ENCODE assay signal across 8 mouse cellular contexts in the genomic region with DNA sequence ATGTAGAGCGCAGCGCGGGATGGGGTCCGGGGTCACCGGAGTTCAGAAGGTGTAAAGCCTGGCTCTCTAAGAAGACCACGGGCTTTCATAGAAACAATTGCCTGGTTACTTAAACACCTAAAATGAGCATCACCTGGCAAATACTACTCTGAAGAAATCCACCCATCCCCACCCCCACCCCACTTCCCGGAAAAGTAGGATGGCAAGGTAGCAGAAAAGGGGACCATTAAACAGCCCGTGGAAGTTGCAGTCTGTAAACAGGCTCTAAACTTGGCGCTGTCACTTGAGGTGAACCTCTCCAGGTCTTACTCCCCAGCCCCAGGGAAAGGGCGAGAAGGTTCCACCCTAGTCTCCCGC. TPM values are rescaled to one million over a fixed set of nuclear protein-coding genes. Genes with fewer than 3 reads are reported as not detected.
DNase-seq lines count a peak whose midpoint lies in the region; ATAC-seq and TF ChIP-seq lines count a peak whose summit lies in the region.

No protein-coding gene starts in this region.

- no peak for DNase-seq in heart, adult 9 months (ENCODE audit: low spot score in 2 of 2)
- peak; percentile 27 for DNase-seq in ES-E14 (ENCODE audit: low read depth, low spot score)
- DNase-seq in hindbrain, embryonic 10.5 days (ENCODE audit: low spot score) = no peak
- no peak for DNase-seq in midbrain, embryonic 10.5 days (ENCODE audit: low spot score)
- DNase-seq in layer of hippocampus, postnatal 10 days (ENCODE audit: low spot score in 2 of 2) = no peak
- DNase-seq in left cerebral cortex, adult 11 months (ENCODE audit: low spot score) = no peak
- no peak for DNase-seq in spleen, postnatal 36 days (ENCODE audit: low spot score in 2 of 2)

- no peak overlapping the region for H3K27ac ChIP-seq in heart, embryonic 11.5 days (ENCODE audit: low read depth, low read length)
- no peak overlapping the region for H3K27ac ChIP-seq in ES-E14 (ENCODE audit: insufficient read depth, low read depth, low read length, poor library complexity, severe bottlenecking)
- peak overlapping the region; percentile 91 for H3K27ac ChIP-seq in hindbrain, embryonic 10.5 days
- peak overlapping the region; percentile 94 for H3K27ac ChIP-seq in midbrain, embryonic 10.5 days (replicated peaks)

- in situ Hi-C loops in ES-E14 (cut with MboI; ENCODE audit: low sequenced_read_pairs in 2 of 2, unreplicated experiment in 2 of 2) = loop anchor here (10.0 kb wide), 1 partner anchor 1216 kb away; a partner anchor contains a TSS

- peaks cover 8% of the 10 kb centered on the region; the same call in 1 of the 2 replicates for H3K4me1 ChIP-seq in heart, embryonic 11.5 days (ENCODE audit: control insufficient read depth, insufficient read depth, low read length)
- H3K4me1 ChIP-seq in ES-E14 (ENCODE audit: control insufficient read depth in 2 of 2, insufficient read depth in 2 of 2, low read length in 2 of 2, poor library complexity in 1 of 2) = peaks cover 0 to 2% of the 10 kb centered on the region in 2 experiments; a peak in 1 of 4 replicates
- H3K4me1 ChIP-seq in hindbrain, embryonic 10.5 days (replicated peaks) = peaks cover 34% of the 10 kb centered on the region
- H3K4me1 ChIP-seq in midbrain, embryonic 10.5 days = peaks cover 39% of the 10 kb centered on the region

- peak overlapping the region; percentile 61; the same call in 1 of the 2 replicates for H3K9ac ChIP-seq in heart, embryonic 11.5 days (ENCODE audit: low read depth, low read length)
- H3K9ac ChIP-seq in ES-E14 (ENCODE audit: insufficient read depth, low read depth, low read length, poor library complexity, severe bottlenecking) = no peak overlapping the region

- no peak for ATAC-seq in heart, embryonic 11.5 days (replicated peaks; ENCODE audit: insufficient number of reproducible peaks, low FRiP score, low TSS enrichment)

- H3K36me3 ChIP-seq in heart, embryonic 11.5 days (ENCODE audit: control insufficient read depth, insufficient read depth, low read length) = no peaks in the 10 kb centered on the region
- H3K36me3 ChIP-seq in ES-E14 (ENCODE audit: control insufficient read depth, insufficient read depth, low read length, poor library complexity, severe bottlenecking) = no peaks in the 10 kb centered on the region
- H3K36me3 ChIP-seq in hindbrain, embryonic 10.5 days = no peaks in the 10 kb centered on the region
- no peaks in the 10 kb centered on the region for H3K36me3 ChIP-seq in midbrain, embryonic 10.5 days

- peak overlapping the region; percentile 70 for H3K4me3 ChIP-seq in heart, embryonic 11.5 days (ENCODE audit: low read depth, low read length)
- peak overlapping the region; percentile 75 to 77 for H3K4me3 ChIP-seq in ES-E14 (ENCODE audit: insufficient read depth in 1 of 2, low read depth in 1 of 2, low read length in 2 of 2, poor library complexity in 1 of 2, severe bottlenecking in 1 of 2)
- peak overlapping the region; percentile 73 for H3K4me3 ChIP-seq in hindbrain, embryonic 10.5 days
- peak overlapping the region; percentile 80 for H3K4me3 ChIP-seq in midbrain, embryonic 10.5 days

- H3K9me3 ChIP-seq in heart, embryonic 11.5 days (replicated peaks; ENCODE audit: control insufficient read depth, low read length) = no peaks in the 10 kb centered on the region
- no peaks in the 10 kb centered on the region for H3K9me3 ChIP-seq in ES-E14 (ENCODE audit: control insufficient read depth, insufficient read depth, low read depth, low read length)
- no peaks in the 10 kb centered on the region for H3K9me3 ChIP-seq in hindbrain, embryonic 10.5 days
- H3K9me3 ChIP-seq in midbrain, embryonic 10.5 days (replicated peaks) = no peaks in the 10 kb centered on the region

- WGBS in heart, embryonic 11.5 days (ENCODE audit: insufficient replicate concordance) = under 1% methylated on average over 11 of the region's 11 CpGs
- 0% methylated on average over 11 of the region's 11 CpGs for WGBS in hindbrain, embryonic 10.5 days
- under 1% methylated on average over 11 of the region's 11 CpGs for WGBS in midbrain, embryonic 10.5 days

- H3K27me3 ChIP-seq in heart, embryonic 11.5 days (ENCODE audit: control insufficient read depth, insufficient read depth, low read length) = peaks cover 61% of the 10 kb centered on the region
- peaks cover 95% of the 10 kb centered on the region for H3K27me3 ChIP-seq in hindbrain, embryonic 10.5 days (ENCODE audit: insufficient read depth, poor library complexity, severe bottlenecking)
- peaks cover 89% of the 10 kb centered on the region for H3K27me3 ChIP-seq in midbrain, embryonic 10.5 days (ENCODE audit: low read depth, poor library complexity, severe bottlenecking)

- peak overlapping the region; percentile 88 for H3K4me2 ChIP-seq in heart, embryonic 11.5 days

TF ChIP-seq in ES-E14, 5 proteins besides CTCF, POLR2A, EP300 and RAD21:
- TF ChIP-seq CHD2 (IDR thresholded peaks at IDR 0.05; ENCODE audit: low read depth, low read length) (no peak), MAFK (IDR thresholded peaks at IDR 0.05; ENCODE audit: insufficient read depth, low read depth, low read length) (no peak), HCFC1 (IDR thresholded peaks at IDR 0.05; ENCODE audit: borderline replicate concordance, insufficient read depth, low read length) (no peak)

RNA-seq across cellular contexts. Expression of a gene that starts 0.6 kb away (rescaled TPM):
- polyA plus RNA-seq in heart, embryonic 11.5 days (2014; fragmentation: Nextera tagmentation; extraction: Ambion mirVana) = 1.7 and 2.6 TPM in 2 replicates
- 0.21 and 0.40 TPM in 2 replicates for total RNA-seq in ES-E14 (2012; rRNA removed)
- polyA plus RNA-seq in hindbrain, embryonic 10.5 days (2016; fragmentation: Nextera tagmentation; extraction: Ambion mirVana) = 5.1 and 12.6 TPM in 2 replicates
- polyA plus RNA-seq in midbrain, embryonic 10.5 days (2016; fragmentation: Nextera tagmentation; extraction: Ambion mirVana) = 5.6 and 12.2 TPM in 2 replicates
- 100 to 1,000 TPM; 107 to 115 TPM for total RNA-seq in layer of hippocampus, postnatal 10 days (2021)

Comparison
In these comparisons a context has a peak if more than half of its experiments do, and no peak if none do; other contexts are left out.
1. H3K27ac ChIP-seq: peak in hindbrain, embryonic 10.5 days (single experiment) and midbrain, embryonic 10.5 days (single experiment); none in heart, embryonic 11.5 days (single experiment) and ES-E14 (single experiment).
2. Peak in every context shown above with its lines, with median percentiles within 50 percentile points of each other: H3K4me3 ChIP-seq.